26 mouse cellular contexts compared by ENCODE assay signal in the genomic region with DNA sequence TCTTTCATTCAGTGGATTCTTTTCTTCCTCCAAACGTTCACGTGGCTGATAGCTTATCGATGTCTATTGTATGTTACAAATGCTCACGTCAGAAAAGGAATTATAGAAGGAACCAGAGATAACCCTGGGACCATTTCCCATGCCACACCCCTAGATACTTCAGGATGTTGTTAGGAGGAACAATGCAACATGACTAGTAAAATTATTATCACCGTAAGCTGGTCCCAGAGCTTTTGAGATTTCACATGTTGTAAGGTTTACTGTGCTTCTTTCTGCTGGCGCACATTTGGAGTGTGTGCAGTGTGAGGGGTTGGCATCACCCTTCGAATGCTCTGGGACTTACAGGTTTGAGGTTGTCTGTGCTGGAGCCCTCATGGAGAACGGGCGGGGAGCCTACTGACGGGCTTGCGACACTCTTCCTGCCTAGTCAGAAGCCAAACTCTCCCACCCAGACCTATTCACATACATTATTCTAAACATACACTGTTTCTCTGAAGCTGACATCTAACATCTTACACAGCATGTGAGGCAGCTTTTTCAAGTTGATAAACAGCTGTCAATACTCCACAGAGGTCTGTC.
A peak's percentile ranks its signal among the peaks of the same experiment; 100 is the strongest.
DNase-seq lines count a peak whose midpoint lies in the region; ATAC-seq and TF ChIP-seq lines count a peak whose summit lies in the region.
"Had no signal": no experiment of that assay in that cellular context is flagged by ENCODE, and none has a peak within 500 bp of the region (broad histone marks: within the 10 kb centered on the region; RNA-seq: fewer than 3 reads in every experiment).

No protein-coding gene starts in this region.

- no peak for DNase-seq in heart, postnatal 10 days
- peak; percentile 10 for DNase-seq in lung, embryonic 14.5 days
- no peak for DNase-seq in lung, postnatal 14 days
- no peak for DNase-seq in urinary bladder, postnatal 14 days (ENCODE audit: low spot score)
- DNase-seq: adrenal gland, adult 2 months; adrenal gland, postnatal 14 days; cerebellum, adult 11 months; cerebellum, adult 2 months; cerebellum, adult 9-11 months; cerebellum, postnatal 25 days; embryo, embryonic 11 days; gastrocnemius, postnatal 25 days had no signal

- H3K27me3 ChIP-seq in heart, embryonic 12.5 days (replicated peaks): no peaks in the 10 kb centered on the region
- no peaks in the 10 kb centered on the region for H3K27me3 ChIP-seq in lung, embryonic 14.5 days (ENCODE audit: insufficient read depth, low read length)
- H3K27me3 ChIP-seq: embryonic facial prominence, embryonic 13.5 days; forebrain, embryonic 12.5 days; forebrain, embryonic 15.5 days; hindbrain, embryonic 13.5 days; intestine, embryonic 15.5 days had no signal

- no peaks in the 10 kb centered on the region for H3K9me3 ChIP-seq in heart, embryonic 12.5 days (replicated peaks)
- no peaks in the 10 kb centered on the region for H3K9me3 ChIP-seq in lung, embryonic 14.5 days (ENCODE audit: low read depth, low read length)
- H3K9me3 ChIP-seq: embryonic facial prominence, embryonic 10.5 days; embryonic facial prominence, embryonic 13.5 days; forebrain, embryonic 12.5 days; forebrain, embryonic 15.5 days; hindbrain, embryonic 10.5 days; hindbrain, embryonic 13.5 days; intestine, embryonic 15.5 days had no signal

- H3K9ac ChIP-seq in heart, embryonic 12.5 days: no peak overlapping the region
- no peak overlapping the region for H3K9ac ChIP-seq in lung, embryonic 14.5 days
- H3K9ac ChIP-seq: embryonic facial prominence, embryonic 13.5 days; forebrain, embryonic 12.5 days; forebrain, embryonic 15.5 days; hindbrain, embryonic 13.5 days; intestine, embryonic 15.5 days had no signal

- 55% methylated on average over 11 of the region's 11 CpGs for WGBS in heart, embryonic 12.5 days
- WGBS in lung, embryonic 14.5 days: 66% methylated on average over 11 of the region's 11 CpGs

- no peaks in the 10 kb centered on the region for H3K36me3 ChIP-seq in heart, embryonic 12.5 days
- H3K36me3 ChIP-seq in lung, embryonic 14.5 days (ENCODE audit: insufficient read depth): no peaks in the 10 kb centered on the region
- H3K36me3 ChIP-seq: embryonic facial prominence, embryonic 10.5 days; embryonic facial prominence, embryonic 13.5 days; forebrain, embryonic 12.5 days; forebrain, embryonic 15.5 days; hindbrain, embryonic 10.5 days; hindbrain, embryonic 13.5 days; intestine, embryonic 15.5 days had no signal

- intact Hi-C loops in heart, postnatal 10 days (cut with DNase I): no loop called here

- no peak overlapping the region for H3K27ac ChIP-seq in heart, embryonic 12.5 days (ENCODE audit: poor library complexity, severe bottlenecking)
- H3K27ac ChIP-seq in lung, embryonic 14.5 days (ENCODE audit: low read depth): no peak overlapping the region
- H3K27ac ChIP-seq: embryonic facial prominence, embryonic 10.5 days; embryonic facial prominence, embryonic 13.5 days; forebrain, embryonic 12.5 days; forebrain, embryonic 15.5 days; hindbrain, embryonic 10.5 days; hindbrain, embryonic 13.5 days; intestine, embryonic 15.5 days had no signal

- no peak overlapping the region for H3K4me2 ChIP-seq in heart, embryonic 12.5 days
- no peak overlapping the region for H3K4me2 ChIP-seq in lung, embryonic 14.5 days
- H3K4me2 ChIP-seq: embryonic facial prominence, embryonic 13.5 days; forebrain, embryonic 12.5 days; forebrain, embryonic 15.5 days; heart, embryonic 11.5 days; hindbrain, embryonic 13.5 days; intestine, embryonic 15.5 days had no signal

- no peaks in the 10 kb centered on the region for H3K4me1 ChIP-seq in heart, embryonic 12.5 days (replicated peaks)
- no peaks in the 10 kb centered on the region for H3K4me1 ChIP-seq in lung, embryonic 14.5 days (ENCODE audit: insufficient read depth)
- H3K4me1 ChIP-seq: embryonic facial prominence, embryonic 13.5 days; forebrain, embryonic 12.5 days; forebrain, embryonic 15.5 days; hindbrain, embryonic 13.5 days; intestine, embryonic 15.5 days had no signal

- no peak for TF ChIP-seq CTCF in lung, embryonic 14.5 days (IDR thresholded peaks at IDR 0.05; ENCODE audit: low read depth)

- H3K4me3 ChIP-seq in heart, embryonic 12.5 days: no peak overlapping the region
- H3K4me3 ChIP-seq in lung, embryonic 14.5 days (ENCODE audit: low read depth, low read length): no peak overlapping the region
- H3K4me3 ChIP-seq: embryonic facial prominence, embryonic 10.5 days; embryonic facial prominence, embryonic 13.5 days; erythroblast, embryonic 14.5 days; forebrain, embryonic 12.5 days; forebrain, embryonic 15.5 days; hindbrain, embryonic 10.5 days; hindbrain, embryonic 13.5 days; intestine, embryonic 15.5 days had no signal

- peak; percentile 57; the same call in 1 of the 2 replicates for ATAC-seq in heart, embryonic 12.5 days (ENCODE audit: insufficient number of reproducible peaks, low FRiP score)
- no peak for ATAC-seq in lung, embryonic 14.5 days (ENCODE audit: insufficient read depth)
- ATAC-seq in common myeloid progenitor, adult 5-6 weeks (replicated peaks; ENCODE audit: low read depth, poor library complexity, severe bottlenecking): peak; percentile 36
- ATAC-seq in megakaryocyte progenitor cell, adult 5-6 weeks (replicated peaks; ENCODE audit: poor library complexity): peak; percentile 76
- ATAC-seq: CD4-positive, CD25-positive, alpha-beta regulatory T cell, adult 4 months; forebrain, embryonic 15.5 days; hindbrain, embryonic 16.5 days; intestine, embryonic 15.5 days had no signal
